Mouse (Mus musculus): ENCODE measurements around the gene Olfr902. TPM values are rescaled to one million over a fixed set of nuclear protein-coding genes. Genes with fewer than 3 reads are reported as not detected.
"Not testable (repeated sequence)": the region's sequence is repeated elsewhere in the genome, so short reads cannot be mapped to it uniquely, and the experiment has no call there.

Gene Olfr902
- total RNA-seq (2017), result not detected in 3 replicates

DNA sequence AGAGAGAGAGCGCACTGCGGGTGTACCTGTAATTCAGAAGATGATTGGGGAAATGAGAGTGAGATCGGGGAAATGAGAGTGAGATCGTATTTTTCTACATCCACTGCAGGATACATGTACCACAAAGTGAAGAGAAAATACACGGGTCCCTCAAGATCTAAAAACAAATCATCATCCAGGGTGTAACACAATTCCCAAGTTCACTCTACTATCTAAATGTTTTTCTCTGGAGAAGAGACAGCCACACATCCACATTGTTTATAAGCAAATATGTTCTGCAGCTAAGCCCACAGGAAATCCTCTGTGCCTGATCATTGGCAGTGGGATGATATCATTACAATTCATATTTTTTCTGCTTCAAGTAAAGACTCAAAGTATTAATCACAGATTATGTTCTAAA is at the start of gene Olfr902:
Gene Olfr902, plus strand, starts transcription at position 301 of the 400 bp plus-strand sequence.
- ATAC-seq (replicated peaks; ENCODE audit: insufficient number of reproducible peaks, low FRiP score, low TSS enrichment, poor library complexity, severe bottlenecking), result no peak

DNA sequence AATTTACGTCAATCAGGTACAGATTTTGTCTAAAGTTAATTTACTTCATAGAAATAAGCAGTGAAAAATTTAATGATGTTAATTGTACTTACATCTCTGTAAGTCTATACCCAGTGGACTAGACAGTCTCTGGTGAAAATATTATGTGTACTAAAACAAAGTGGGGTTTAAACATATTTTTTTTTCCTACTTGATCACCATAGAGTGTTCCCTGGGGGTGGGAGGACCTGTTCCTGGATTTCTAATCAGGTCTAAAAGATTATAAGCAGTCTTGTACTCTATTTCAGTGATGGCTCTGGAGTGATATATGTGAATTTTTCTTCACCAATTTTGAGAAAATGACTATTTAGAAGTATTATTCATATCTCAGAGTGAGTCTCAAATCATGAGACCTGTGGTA is 46.1 kb upstream of the Olfr902 start, which contains the start of gene Olfr147:
Gene Olfr147, plus strand, starts transcription at position 301 of the 400 bp plus-strand sequence.
- ATAC-seq (replicated peaks; ENCODE audit: insufficient number of reproducible peaks, low FRiP score, low TSS enrichment, poor library complexity, severe bottlenecking), result no peak

DNA sequence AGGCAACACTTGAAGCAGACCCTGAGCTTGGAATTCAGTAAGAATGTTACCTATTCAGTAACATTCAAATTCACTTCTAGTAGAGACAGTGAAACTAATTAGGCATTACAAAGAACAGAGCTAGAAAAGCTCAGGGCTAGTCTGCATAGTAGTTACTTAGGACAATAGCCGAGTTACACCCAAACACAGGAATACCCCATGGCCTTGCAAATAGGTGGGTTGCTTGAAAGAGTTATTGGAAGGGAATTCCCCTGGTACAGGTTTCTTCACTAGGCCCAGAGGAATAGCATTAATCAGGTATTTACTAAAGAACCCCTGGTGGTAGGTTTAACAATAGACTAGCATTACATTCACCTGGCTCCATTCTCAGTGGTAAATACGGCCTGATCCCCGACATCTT is 40.0 kb upstream of the Olfr902 start:
- ATAC-seq (replicated peaks; ENCODE audit: insufficient number of reproducible peaks, low FRiP score, low TSS enrichment, poor library complexity, severe bottlenecking), result not testable (repeated sequence)

DNA sequence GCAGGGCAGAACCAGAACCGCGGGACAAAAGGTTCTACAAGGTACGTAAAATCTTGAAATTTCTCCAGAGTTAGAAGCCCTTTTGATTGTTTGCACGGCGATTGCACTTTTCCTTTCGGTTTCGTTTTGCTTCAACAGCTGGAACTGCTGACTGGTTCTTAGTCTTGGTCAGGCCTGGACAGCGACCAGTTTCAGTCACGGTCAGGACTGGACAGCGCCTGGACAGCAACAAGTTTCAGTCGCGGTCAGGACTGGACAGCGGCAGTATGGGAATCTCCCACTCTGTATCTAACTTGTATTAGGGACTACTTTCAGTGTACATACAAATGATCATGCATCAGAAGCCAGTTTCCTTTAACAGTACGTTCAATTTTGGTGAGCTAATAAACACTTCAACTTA is 34.0 kb upstream of the Olfr902 start:
- ATAC-seq (replicated peaks; ENCODE audit: insufficient number of reproducible peaks, low FRiP score, low TSS enrichment, poor library complexity, severe bottlenecking), result not testable (repeated sequence)

DNA sequence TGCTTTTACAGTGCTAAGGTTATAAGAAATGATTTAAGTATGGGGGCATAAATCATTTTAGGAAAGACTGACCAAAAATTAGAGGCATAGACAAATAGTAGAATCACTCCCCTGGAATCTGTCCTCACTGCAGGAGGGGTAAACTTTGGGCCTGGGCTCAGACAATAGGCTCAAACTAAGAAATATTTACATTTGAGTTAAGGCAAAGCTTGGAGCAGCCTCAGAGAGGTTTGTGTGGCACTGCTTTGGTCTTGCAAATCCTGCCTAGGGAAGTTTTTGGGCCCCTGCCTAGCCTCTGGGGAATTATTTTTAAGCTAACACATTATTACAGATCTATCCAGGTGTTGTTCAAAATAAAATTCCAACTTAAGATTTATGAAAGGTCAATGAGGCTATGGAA is 23.7 kb upstream of the Olfr902 start:
- ATAC-seq (replicated peaks; ENCODE audit: insufficient number of reproducible peaks, low FRiP score, low TSS enrichment, poor library complexity, severe bottlenecking), result no peak

DNA sequence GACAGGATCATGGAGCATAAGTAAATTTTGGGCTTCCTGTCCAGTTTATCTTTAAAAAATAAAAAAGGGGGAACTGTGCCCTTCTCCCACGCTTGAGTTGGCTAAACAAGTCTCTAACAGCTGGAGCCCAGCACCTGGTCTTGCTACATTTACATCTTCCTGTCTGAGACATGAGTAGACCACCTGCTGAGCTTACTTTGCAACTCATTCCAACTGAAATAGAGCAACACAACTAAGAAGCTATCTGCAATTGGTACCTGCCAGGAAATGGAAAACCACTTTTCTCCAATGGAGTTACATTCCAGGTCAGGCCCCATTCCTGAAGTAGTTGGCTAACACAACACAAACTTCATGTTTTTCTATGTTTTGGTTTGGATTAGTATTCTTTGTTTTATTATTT is 20.4 kb upstream of the Olfr902 start:
- no peak for ATAC-seq (replicated peaks; ENCODE audit: insufficient number of reproducible peaks, low FRiP score, low TSS enrichment, poor library complexity, severe bottlenecking)

DNA sequence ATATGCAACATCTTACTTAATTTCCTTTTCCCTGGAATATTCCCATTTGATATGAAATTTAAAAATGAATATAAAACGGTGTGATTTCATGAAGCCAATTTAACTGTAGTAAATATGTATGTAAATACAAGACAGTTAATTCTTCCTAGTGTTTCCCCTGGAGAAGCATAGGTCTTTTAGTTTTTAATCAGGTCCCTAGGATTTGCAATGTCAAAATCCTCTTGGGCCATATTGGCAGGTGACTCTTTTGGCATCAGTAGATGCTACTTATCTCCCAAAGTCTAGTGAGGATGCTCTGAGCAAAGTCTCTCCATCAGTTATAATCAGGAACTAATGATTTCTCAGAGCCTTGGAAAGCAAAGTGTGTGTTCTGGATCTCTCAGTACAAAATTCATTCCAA is 18.3 kb upstream of the Olfr902 start, which contains the start of gene Olfr901:
Gene Olfr901, plus strand, starts transcription at position 301 of the 400 bp plus-strand sequence.
- ATAC-seq (replicated peaks; ENCODE audit: insufficient number of reproducible peaks, low FRiP score, low TSS enrichment, poor library complexity, severe bottlenecking), result no peak

DNA sequence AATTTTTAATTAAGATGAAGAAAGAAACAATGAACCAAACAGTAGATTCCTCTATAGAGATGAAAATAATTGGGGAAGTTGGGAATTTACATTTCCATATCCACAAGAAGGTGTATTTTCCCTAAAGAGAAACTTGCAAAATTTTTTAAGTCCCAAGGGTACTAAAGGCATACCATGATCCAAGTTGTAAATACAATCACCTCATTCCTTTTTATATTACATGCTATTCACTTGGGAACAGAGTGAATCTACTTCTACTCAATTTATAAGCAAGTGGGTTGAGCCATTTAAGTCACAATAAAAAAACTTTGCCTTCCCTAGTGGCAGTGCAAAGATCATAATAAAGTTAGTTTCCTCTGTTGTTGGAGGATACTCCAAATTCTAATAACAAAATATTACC is 15.4 kb downstream of the Olfr902 start, which contains the start of gene Olfr904:
Gene Olfr904, plus strand, starts transcription at position 301 of the 400 bp plus-strand sequence.
- ATAC-seq (replicated peaks; ENCODE audit: insufficient number of reproducible peaks, low FRiP score, low TSS enrichment, poor library complexity, severe bottlenecking), result no peak

DNA sequence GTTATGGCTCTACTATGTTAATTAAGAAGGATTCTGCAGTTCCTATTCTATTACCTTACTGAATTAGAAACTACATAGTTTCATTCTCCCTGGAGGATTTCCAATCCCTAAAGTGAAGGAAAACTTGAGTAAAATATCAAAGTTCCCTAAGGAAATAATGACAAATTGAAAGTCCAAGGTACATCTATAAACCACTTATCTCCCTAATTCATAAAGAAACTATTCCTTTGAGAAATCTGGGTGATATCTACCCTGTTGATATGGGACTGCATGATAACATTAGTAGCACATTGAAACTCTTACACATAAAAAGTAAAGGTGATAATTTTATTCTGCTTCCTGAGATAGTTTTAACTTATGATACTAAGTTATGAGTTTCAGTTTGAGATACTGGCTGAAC is 23.4 kb downstream of the Olfr902 start, which contains the start of gene Olfr905:
Gene Olfr905, plus strand, starts transcription at position 301 of the 400 bp plus-strand sequence.
- no peak for ATAC-seq (replicated peaks; ENCODE audit: insufficient number of reproducible peaks, low FRiP score, low TSS enrichment, poor library complexity, severe bottlenecking)

DNA sequence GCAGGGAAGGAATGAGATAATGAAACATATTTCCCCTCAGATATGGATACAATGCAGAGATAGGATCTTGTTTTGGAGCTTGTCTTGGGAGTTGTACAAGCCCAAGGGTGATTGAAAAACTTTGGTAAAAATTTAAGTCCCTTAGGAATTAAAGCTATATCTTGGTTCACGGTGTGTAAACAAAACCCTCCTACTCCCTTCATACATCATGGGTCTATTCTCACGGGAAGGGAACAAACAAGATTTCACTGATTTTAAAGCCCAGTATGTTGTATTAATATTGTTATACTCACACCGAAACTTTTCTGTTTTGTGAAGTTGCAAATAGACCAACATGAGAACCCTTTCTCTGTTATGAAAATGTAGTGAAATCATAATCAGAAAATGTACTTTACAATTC is 39.3 kb downstream of the Olfr902 start, which contains the start of gene Olfr906:
Gene Olfr906, plus strand, starts transcription at position 301 of the 400 bp plus-strand sequence.
- ATAC-seq (replicated peaks; ENCODE audit: insufficient number of reproducible peaks, low FRiP score, low TSS enrichment, poor library complexity, severe bottlenecking), result no peak

DNA sequence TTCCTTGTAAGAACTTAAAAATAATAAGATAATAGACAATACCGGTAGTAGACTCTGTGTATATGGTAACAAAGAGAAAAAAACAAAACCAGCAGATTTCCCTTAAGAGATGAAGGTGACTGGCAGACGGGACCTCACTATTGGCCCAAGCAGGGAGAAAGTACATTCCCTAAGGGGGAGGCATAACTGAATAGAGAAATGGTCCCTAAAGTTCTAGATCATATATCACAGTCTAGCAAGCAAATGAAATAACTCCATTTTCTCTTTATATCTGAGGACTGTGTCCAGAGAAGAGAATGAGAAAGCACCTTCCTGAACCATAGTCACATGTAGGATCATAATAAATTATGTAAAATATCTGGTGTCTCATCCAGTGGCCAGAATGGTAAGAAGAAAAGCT is 48.0 kb downstream of the Olfr902 start, which contains the start of gene Olfr907:
Gene Olfr907, plus strand, starts transcription at position 301 of the 400 bp plus-strand sequence.
- no peak for ATAC-seq (replicated peaks; ENCODE audit: insufficient number of reproducible peaks, low FRiP score, low TSS enrichment, poor library complexity, severe bottlenecking)

Other genes with a start within 250 kb of the Olfr902 start
- not detected in 3 replicates for gene Olfr893, start 239.3 kb upstream of the Olfr902 start, total RNA-seq (2017)
- gene Olfr894, start 229.6 kb upstream of the Olfr902 start, total RNA-seq (2017), result not detected in 3 replicates
- not detected in 3 replicates for gene Olfr143, start 194.9 kb upstream of the Olfr902 start, total RNA-seq (2017)
- gene Olfr895, start 179.8 kb upstream of the Olfr902 start, total RNA-seq (2017), result not detected in 3 replicates
- gene Olfr896-ps1, start 156.5 kb upstream of the Olfr902 start, total RNA-seq (2017), result not detected in 3 replicates
- 0.32 TPM in 1 of 3 replicates, not detected in the others for gene Olfr25, start 118.6 kb upstream of the Olfr902 start, total RNA-seq (2017)
- not detected in 3 replicates for gene Olfr898, start 99.2 kb upstream of the Olfr902 start, total RNA-seq (2017)
- not detected in 3 replicates for gene Olfr250, start 80.8 kb upstream of the Olfr902 start, total RNA-seq (2017)
- not detected in 3 replicates for gene Olfr251, start 70.6 kb upstream of the Olfr902 start, total RNA-seq (2017)
- not detected in 3 replicates for gene Olfr147, start 46.0 kb upstream of the Olfr902 start, total RNA-seq (2017)
- gene Olfr901, start 18.2 kb upstream of the Olfr902 start, total RNA-seq (2017), result not detected in 3 replicates
- gene Olfr904, start 15.5 kb downstream of the Olfr902 start, total RNA-seq (2017), result not detected in 3 replicates
- not detected in 3 replicates for gene Olfr905, start 23.5 kb downstream of the Olfr902 start, total RNA-seq (2017)
- not detected in 3 replicates for gene Olfr906, start 39.4 kb downstream of the Olfr902 start, total RNA-seq (2017)
- not detected in 3 replicates for gene Olfr907, start 48.1 kb downstream of the Olfr902 start, total RNA-seq (2017)
- gene Olfr911-ps1, start 73.9 kb downstream of the Olfr902 start, total RNA-seq (2017), result not detected in 3 replicates
- gene Olfr910, start 90.2 kb downstream of the Olfr902 start, total RNA-seq (2017), result not detected in 3 replicates
- gene Olfr912, start 132.5 kb downstream of the Olfr902 start, total RNA-seq (2017), result not detected in 3 replicates
- gene Olfr913, start 145.1 kb downstream of the Olfr902 start, total RNA-seq (2017), result not detected in 3 replicates
- gene Olfr914, start 157.4 kb downstream of the Olfr902 start, total RNA-seq (2017), result not detected in 3 replicates
- gene Olfr916, start 212.2 kb downstream of the Olfr902 start, total RNA-seq (2017), result not detected in 3 replicates
- gene Olfr917, start 218.2 kb downstream of the Olfr902 start, total RNA-seq (2017), result not detected in 3 replicates
- gene Olfr918, start 226.9 kb downstream of the Olfr902 start, total RNA-seq (2017), result not detected in 3 replicates

Measured in monocyte, adult 5-6 weeks (primary cell).